Mouse (Mus musculus) cerebellum, postnatal 36 days (tissue): Measurements from ENCODE around the gene Calhm2.
A peak's percentile ranks its signal among the peaks of the same experiment; 100 is the strongest.

ENCODE experiments used
- DNase-seq, 2 experiments: peaks; one replicate each; pipeline ENCODE4 v3.0.0; 2021 to 2022; ENCODE audit warnings: mixed read lengths in 2 of 2

Gene Calhm2

GRCm38 (mm10) chr19:47137771-47138421 lies at the start of gene Calhm2:
Gene Calhm2, minus strand, starts transcription at chr19:47138294.
- DNase-seq, result peak in 1 of 2 experiments; percentile 7

GRCm38 (mm10) chr19:47186514-47187275 lies 48.6 kb upstream of the Calhm2 start:
- peak in 1 of 2 experiments; percentile 60 for DNase-seq

- no peak for DNase-seq
These were observed 46.6 kb upstream of the Calhm2 start for GRCm38 (mm10) chr19:47184736-47185135.

GRCm38 (mm10) chr19:47184221-47184620 lies 46.1 kb upstream of the Calhm2 start:
- DNase-seq, result no peak

GRCm38 (mm10) chr19:47180011-47180410 lies 41.9 kb upstream of the Calhm2 start:
- peak; percentile 31 to 39 for DNase-seq

GRCm38 (mm10) chr19:47179272-47179809 lies 41.2 kb upstream of the Calhm2 start:
- DNase-seq, result peak; percentile 62 to 65

GRCm38 (mm10) chr19:47178431-47179271 lies 40.6 kb upstream of the Calhm2 start, which contains the start of gene Neurl1a:
Gene Neurl1a, plus strand, starts transcription at chr19:47178820.
- peak; percentile 62 to 72 for DNase-seq

GRCm38 (mm10) chr19:47178001-47178400 lies 39.9 kb upstream of the Calhm2 start:
- peak; percentile 69 to 70 for DNase-seq

- DNase-seq, result no peak
These were observed 38.9 kb upstream of the Calhm2 start for GRCm38 (mm10) chr19:47176916-47177505.

- no peak for DNase-seq
These were observed 37.4 kb upstream of the Calhm2 start for GRCm38 (mm10) chr19:47175472-47175871.

- peak; percentile 37 to 54 for DNase-seq
These were observed 36.4 kb upstream of the Calhm2 start for GRCm38 (mm10) chr19:47174515-47174914.

- peak; percentile 86 to 92 for DNase-seq
These were observed 30.8 kb upstream of the Calhm2 start for GRCm38 (mm10) chr19:47168793-47169412.

GRCm38 (mm10) chr19:47168223-47168622 lies 30.1 kb upstream of the Calhm2 start:
- DNase-seq, result no peak

GRCm38 (mm10) chr19:47167617-47168214 lies 29.6 kb upstream of the Calhm2 start:
- no peak for DNase-seq

- no peak for DNase-seq
These were observed 28.7 kb upstream of the Calhm2 start for GRCm38 (mm10) chr19:47166758-47167157.

GRCm38 (mm10) chr19:47163176-47163744 lies 25.2 kb upstream of the Calhm2 start:
- DNase-seq, result no peak

- no peak for DNase-seq
These were observed 23.6 kb upstream of the Calhm2 start for GRCm38 (mm10) chr19:47161669-47162068.

GRCm38 (mm10) chr19:47157664-47158063 lies 19.6 kb upstream of the Calhm2 start, which contains the start of gene Calhm3:
Gene Calhm3, minus strand, starts transcription at chr19:47157764.
- DNase-seq, result no peak

- DNase-seq, result no peak
These were observed 15.7 kb upstream of the Calhm2 start for GRCm38 (mm10) chr19:47153767-47154166.

GRCm38 (mm10) chr19:47152062-47152369 lies 13.9 kb upstream of the Calhm2 start:
- no peak for DNase-seq
